In genomic region chr3:101098073-101098472, GRCm38 (mm10) we compare ENCODE assay signal across 11 mouse cellular contexts. TPM values are rescaled to one million over a fixed set of nuclear protein-coding genes. Genes with fewer than 3 reads are reported as not detected.
DNase-seq lines count a peak whose midpoint lies in the region; ATAC-seq lines count a peak whose summit lies in the region.
"Had no signal": no experiment of that assay in that cellular context is flagged by ENCODE, and none has a peak within 500 bp of the region (broad histone marks: within the 10 kb centered on the region; RNA-seq: fewer than 3 reads in every experiment).

No protein-coding gene starts in this region.

- H3K9me3 ChIP-seq in hindbrain, embryonic 15.5 days: no peaks in the 10 kb centered on the region
- H3K9me3 ChIP-seq in hindbrain, embryonic 12.5 days (replicated peaks): no peaks in the 10 kb centered on the region; the same call in 1 of the 2 replicates
- no peaks in the 10 kb centered on the region for H3K9me3 ChIP-seq in forebrain, embryonic 13.5 days (replicated peaks)
- H3K9me3 ChIP-seq: limb, embryonic 12.5 days had no signal

- no peak overlapping the region for H3K4me2 ChIP-seq in hindbrain, embryonic 15.5 days
- H3K4me2 ChIP-seq in hindbrain, embryonic 12.5 days (replicated peaks): no peak overlapping the region
- H3K4me2 ChIP-seq in forebrain, embryonic 13.5 days: no peak overlapping the region
- H3K4me2 ChIP-seq: limb, embryonic 12.5 days had no signal

- H3K4me1 ChIP-seq in hindbrain, embryonic 15.5 days (replicated peaks): peaks cover 5% of the 10 kb centered on the region
- H3K4me1 ChIP-seq in hindbrain, embryonic 12.5 days: peaks cover 2% of the 10 kb centered on the region; the same call in 1 of the 2 replicates
- peaks cover 73% of the 10 kb centered on the region for H3K4me1 ChIP-seq in forebrain, embryonic 13.5 days

- ATAC-seq in hindbrain, embryonic 15.5 days (ENCODE audit: low FRiP score, low read depth): peak; percentile 48; the same call in 1 of the 2 replicates
- ATAC-seq in hindbrain, embryonic 12.5 days (ENCODE audit: low FRiP score): no peak
- peak; percentile 55 for ATAC-seq in forebrain, embryonic 13.5 days

- 58% methylated on average over 4 of the region's 4 CpGs for WGBS in hindbrain, embryonic 15.5 days
- 68% methylated on average over 4 of the region's 4 CpGs for WGBS in hindbrain, embryonic 12.5 days
- 58% methylated on average over 4 of the region's 4 CpGs for WGBS in forebrain, embryonic 13.5 days

- intact Hi-C loops in left cerebral cortex, postnatal 36 days (cut with DNase I): loop anchor here (5.0 kb wide), 1 partner anchor 51 kb away; no protein-coding TSS in a partner anchor

- no peak overlapping the region for H3K27ac ChIP-seq in hindbrain, embryonic 15.5 days (replicated peaks)
- H3K27ac ChIP-seq in hindbrain, embryonic 12.5 days: no peak overlapping the region
- H3K27ac ChIP-seq in forebrain, embryonic 13.5 days: peak overlapping the region; percentile 37; the same call in 1 of the 2 replicates
- H3K27ac ChIP-seq: kidney, postnatal 0 days had no signal

- no peak overlapping the region for H3K4me3 ChIP-seq in hindbrain, embryonic 15.5 days
- no peak overlapping the region for H3K4me3 ChIP-seq in hindbrain, embryonic 12.5 days
- H3K4me3 ChIP-seq in forebrain, embryonic 13.5 days: no peak overlapping the region
- H3K4me3 ChIP-seq: limb, embryonic 12.5 days had no signal

- H3K27me3 ChIP-seq in hindbrain, embryonic 15.5 days: no peaks in the 10 kb centered on the region
- no peaks in the 10 kb centered on the region for H3K27me3 ChIP-seq in hindbrain, embryonic 12.5 days
- no peaks in the 10 kb centered on the region for H3K27me3 ChIP-seq in forebrain, embryonic 13.5 days
- H3K27me3 ChIP-seq: limb, embryonic 12.5 days had no signal

- DNase-seq in T-cell, adult 2 months (ENCODE audit: low spot score): peak; percentile 40
- peak; percentile 68 for DNase-seq in lung, postnatal 36 days
- no peak for DNase-seq in left cerebral cortex, postnatal 36 days (ENCODE audit: low spot score in 2 of 2)
- no peak for DNase-seq in spleen, postnatal 10 days (ENCODE audit: low spot score in 2 of 2)
- DNase-seq in B cell, adult 2 months: no peak
- DNase-seq: right cerebral cortex, postnatal 25 days had no signal

- H3K9ac ChIP-seq in hindbrain, embryonic 15.5 days: no peak overlapping the region
- H3K9ac ChIP-seq in hindbrain, embryonic 12.5 days: no peak overlapping the region
- H3K9ac ChIP-seq in forebrain, embryonic 13.5 days: no peak overlapping the region
- H3K9ac ChIP-seq: limb, embryonic 12.5 days had no signal

- H3K36me3 ChIP-seq in hindbrain, embryonic 15.5 days: no peaks in the 10 kb centered on the region
- H3K36me3 ChIP-seq in hindbrain, embryonic 12.5 days: no peaks in the 10 kb centered on the region
- H3K36me3 ChIP-seq in forebrain, embryonic 13.5 days (ENCODE audit: poor library complexity, severe bottlenecking): no peaks in the 10 kb centered on the region

RNA-seq across cellular contexts. Expression of gene Ptgfrn, which starts 12.0 kb away (rescaled TPM):
- polyA plus RNA-seq in hindbrain, embryonic 15.5 days (2015; fragmentation: Nextera tagmentation; extraction: Ambion mirVana): 2.4 and 2.7 TPM in 2 replicates
- 3.2 and 3.6 TPM in 2 replicates for polyA plus RNA-seq in hindbrain, embryonic 12.5 days (2016; fragmentation: Nextera tagmentation; extraction: Ambion mirVana)
- polyA plus RNA-seq in forebrain, embryonic 13.5 days (2015; fragmentation: Nextera tagmentation; extraction: Ambion mirVana): 4.0 and 4.5 TPM in 2 replicates
- total RNA-seq in left cerebral cortex, postnatal 36 days (2021): 10 to 100 TPM; 36.9 to 41.2 TPM

Comparison
In these comparisons a context has a peak if more than half of its experiments do, and no peak if none do; other contexts are left out.
1. DNase-seq: peak in T-cell, adult 2 months (single experiment) and lung, postnatal 36 days (single experiment); none in left cerebral cortex, postnatal 36 days (0 of 2), spleen, postnatal 10 days (0 of 2) and B cell, adult 2 months (0 of 2).